Mouse (Mus musculus): Measurements from ENCODE around the gene Rbfox3.

DNA sequence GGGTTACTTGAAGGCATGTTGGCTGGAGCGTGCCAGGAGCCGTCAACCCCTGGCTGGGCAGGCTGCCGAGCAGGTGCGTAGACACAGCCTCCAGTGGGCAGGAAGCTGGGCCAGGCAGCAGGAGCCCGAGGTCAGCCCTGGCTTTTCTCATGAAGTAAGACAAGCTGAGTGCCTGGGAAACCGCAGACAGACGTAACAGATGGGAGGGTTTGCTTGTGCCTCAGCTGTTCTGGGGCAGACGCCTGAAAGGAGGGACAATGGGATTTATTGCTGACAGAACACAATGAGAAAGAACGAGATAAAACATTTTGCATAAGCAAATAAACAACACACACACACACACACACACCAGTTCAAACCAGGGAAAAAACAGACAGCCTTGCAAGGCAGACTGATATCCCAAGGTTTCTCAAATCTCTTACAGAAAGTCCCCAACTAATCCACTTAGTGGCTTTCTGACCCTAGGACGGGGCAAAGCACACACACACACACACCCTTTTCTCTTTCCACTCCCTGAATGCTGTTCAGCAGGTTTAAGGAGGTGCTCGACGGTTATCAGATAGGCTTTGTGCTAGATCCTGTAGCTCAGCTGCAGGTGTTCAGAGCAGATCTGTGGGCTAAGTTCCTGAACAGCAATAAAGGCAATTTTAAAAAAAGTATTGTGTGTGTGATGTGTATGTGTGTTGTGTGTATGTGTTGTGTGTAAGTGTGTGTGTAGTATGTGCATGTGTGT lies 441.0 kb downstream of the Rbfox3 start:
- no peak for TF ChIP-seq RAD21 (IDR thresholded peaks at IDR 0.05; ENCODE audit: low read depth, low read length)
- TF ChIP-seq ZMIZ1 (IDR thresholded peaks at IDR 0.05; ENCODE audit: low read depth, low read length) = no peak

Measured in CH12.LX (cell line).